Mouse (Mus musculus) thymus, adult 18-20 months (tissue): ENCODE results near the gene Macrod2.

Experiments used
- DNase-seq, 2 experiments: peaks; one replicate each; pipeline ENCODE4 v3.0.0; 2022; ENCODE audit warnings: mixed read lengths in 2 of 2

Macrod2 gene

DNA sequence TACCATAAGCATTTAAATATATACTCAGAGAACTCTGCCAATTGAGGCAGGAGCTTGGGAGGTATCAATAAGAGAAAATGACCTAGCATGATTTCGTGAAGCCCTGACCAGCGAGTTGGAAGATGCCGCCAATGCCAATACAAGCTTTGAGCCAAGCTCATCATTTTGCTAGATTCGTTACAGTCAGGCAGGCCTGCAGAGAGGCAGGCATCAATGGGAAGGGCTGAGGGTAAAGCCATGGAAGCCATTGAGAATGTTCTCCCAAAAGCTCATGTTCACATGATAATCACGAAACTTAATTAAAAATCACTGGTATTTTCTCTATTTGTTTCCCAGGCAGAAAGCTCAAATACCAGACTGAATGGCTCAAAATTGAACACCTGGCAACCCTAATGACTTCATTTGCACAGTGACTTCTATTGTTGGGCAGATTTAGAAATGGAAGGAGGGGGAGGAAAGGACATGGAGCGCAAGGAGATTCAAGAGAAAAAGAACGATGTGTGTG is 928.9 kb downstream of the Macrod2 start:
- no peak for DNase-seq

DNA sequence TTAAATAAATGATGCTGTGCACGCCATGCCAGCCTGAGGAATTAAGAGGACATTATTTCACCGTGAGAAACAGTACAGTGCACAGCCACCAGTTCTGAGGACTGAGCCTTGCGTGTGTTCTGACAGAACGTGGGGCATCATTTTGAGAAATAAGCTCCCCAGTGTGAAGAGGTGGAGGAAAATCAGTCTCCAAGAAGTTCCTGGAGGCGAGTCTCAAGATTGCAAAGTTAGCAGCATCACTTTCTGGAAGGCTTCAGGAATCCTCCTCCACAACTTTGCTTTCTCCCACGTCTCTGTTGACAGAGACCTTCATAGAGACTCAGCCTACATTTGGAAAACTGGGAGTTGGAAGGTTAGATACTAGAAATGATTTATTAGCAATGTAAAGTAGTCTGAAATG is 932.2 kb downstream of the Macrod2 start:
- no peak for DNase-seq

DNA sequence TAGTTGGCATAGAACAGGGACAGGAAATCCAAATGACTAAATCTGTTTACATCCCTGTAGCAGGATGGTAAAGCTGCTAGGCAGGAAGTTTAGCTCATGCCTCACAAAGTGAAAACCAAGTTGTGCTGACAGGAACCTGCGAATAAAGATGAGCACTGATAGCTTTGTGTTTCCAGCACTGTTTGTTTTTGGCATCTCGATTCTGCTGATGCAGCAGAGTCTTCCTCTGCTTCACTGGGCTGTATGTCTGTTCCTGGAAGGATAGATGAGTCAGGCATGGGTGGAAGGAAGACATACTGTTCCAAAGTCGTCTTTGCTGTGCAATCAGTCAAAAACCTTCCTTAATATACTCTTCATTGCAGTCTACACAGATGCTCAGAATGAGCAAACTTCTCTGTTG is 942.6 kb downstream of the Macrod2 start:
- DNase-seq = no peak

DNA sequence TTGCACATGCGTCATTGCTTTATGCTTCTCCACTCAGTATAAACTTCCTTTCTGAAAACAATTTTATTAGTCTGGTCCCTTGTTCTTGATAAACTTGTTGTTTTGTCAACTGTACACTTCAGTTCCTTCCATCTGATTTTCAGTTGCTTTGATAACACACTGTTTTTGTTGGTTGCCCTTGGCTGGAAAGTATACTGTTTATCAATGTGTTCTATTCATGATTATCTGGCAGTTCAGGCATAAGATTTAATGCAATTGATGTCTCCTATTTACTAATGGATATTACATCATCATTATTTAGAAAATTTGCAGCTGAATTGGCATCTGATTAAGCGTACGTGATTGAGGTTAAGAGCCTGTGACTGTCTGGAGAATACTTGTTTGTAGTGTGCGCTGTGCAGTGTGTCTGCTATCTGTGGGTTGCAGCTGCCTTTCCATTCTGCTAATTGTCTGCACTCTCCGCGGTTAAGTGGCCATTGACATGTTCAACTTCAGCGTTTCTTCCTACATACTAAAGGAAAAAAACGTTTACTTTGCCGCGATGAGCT is 949.0 kb downstream of the Macrod2 start:
- DNase-seq = no peak

DNA sequence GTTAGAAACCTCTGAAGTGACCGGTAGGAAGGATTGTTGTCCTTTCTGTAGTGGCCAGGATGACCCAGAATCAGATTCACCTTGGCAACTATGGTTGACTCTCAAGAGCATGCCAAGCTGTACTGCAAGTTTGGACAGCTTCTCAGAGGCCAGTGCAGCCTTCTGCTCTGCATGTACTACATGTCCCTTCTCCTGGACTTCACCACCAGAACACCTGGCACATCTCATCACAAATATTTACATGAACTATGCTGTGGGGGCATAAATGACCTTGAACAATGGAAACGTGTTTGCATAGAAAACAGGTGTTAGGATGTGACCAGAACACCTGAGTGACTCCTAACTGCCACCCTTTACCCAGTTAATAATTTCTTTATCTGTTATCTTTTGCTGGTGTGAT is 957.5 kb downstream of the Macrod2 start:
- no peak for DNase-seq

DNA sequence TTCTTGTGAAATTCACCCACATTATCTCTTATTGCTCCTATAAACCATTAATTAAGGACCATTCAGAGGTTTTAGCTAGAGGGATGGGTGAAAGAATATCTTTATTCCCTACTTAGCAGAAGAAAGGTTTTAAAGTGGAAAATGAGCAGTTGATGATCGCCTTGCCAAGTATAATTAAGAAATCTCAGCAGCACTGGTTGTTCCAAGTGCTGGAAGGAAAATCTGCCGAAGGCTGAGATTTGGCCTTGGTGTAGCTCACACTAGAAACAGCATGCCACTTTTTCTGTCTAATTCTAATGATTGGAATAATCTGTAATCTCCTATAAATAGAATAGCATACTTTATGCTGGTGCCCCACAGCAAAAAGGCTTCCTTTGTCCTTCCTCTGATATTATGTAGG is 993.5 kb downstream of the Macrod2 start:
- no peak for DNase-seq

DNA sequence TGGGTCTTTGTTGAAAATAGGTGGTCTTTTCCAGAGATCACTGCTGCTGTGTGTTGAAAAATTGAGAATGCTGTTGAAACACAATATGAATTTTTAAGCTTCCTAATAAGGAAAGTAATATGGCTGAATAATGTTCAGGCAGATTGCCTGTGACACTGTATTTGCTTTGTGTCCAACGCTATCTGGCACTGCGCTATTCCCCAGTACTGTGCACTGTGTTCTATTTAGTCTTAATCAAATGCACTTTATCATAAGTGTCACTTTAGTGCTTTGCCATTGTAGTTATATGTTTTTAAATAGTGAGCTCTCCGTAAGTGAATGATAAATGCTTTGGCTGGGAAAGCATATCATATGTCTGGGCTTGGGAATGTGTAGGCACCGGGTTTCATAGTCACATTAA is 996.1 kb downstream of the Macrod2 start:
- DNase-seq = no peak

DNA sequence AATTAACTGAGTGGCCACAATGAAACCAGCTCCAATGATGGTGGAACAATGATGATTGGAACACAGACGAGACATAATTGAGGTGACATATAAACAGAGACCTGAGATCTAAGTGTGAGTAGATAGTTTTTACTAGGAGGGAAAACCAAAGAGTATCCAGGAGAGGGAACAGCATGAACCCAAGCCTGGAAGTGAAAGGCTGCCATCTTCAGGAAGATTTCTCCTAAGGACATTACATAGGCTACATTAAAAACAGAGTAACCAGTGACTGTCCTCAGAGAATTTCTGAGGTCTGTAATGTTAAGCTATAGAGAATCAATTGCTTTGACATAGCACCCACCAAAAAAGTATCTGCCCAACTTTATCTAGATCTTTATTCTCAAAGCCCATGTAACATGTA is 999.7 kb downstream of the Macrod2 start:
- no peak for DNase-seq

DNA sequence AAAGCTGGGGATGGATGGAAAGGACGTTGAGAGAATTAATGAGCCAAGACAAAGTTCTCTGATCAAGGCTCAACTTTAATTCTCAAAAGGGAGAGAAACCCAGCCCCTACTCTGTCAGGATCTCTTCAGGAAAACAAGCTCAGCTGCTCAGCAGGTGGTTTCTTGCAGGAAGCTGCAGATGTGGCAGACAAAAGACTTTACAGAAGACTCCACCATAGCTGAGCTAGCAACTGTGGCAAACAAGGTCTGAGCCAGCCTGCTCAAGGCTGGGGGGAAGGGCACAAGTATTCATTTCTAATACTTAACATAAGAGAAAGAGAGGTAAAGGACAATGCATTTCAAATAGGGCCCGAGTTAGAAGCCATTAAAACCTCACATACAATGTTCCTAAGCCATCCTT is 1013.7 kb downstream of the Macrod2 start:
- no peak for DNase-seq

DNA sequence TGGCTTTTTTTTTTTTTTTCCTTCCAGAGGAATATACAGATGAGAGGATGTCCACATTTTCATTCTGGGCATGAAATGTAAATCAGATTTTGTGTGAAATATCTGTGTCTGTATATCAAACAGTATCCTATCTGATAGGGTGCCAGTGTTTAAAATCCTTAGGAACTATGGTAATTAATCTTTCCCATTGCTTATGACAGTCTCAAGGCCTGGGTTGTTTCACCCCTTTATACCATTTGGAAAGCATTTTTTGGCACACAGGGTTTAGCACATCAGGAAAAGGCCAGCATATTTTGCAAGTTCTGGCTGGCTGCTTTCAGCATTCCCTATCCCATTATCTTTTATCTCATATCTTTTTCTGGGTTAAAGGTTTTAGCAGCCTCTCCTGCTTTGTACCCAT is 1021.3 kb downstream of the Macrod2 start:
- no peak for DNase-seq

DNA sequence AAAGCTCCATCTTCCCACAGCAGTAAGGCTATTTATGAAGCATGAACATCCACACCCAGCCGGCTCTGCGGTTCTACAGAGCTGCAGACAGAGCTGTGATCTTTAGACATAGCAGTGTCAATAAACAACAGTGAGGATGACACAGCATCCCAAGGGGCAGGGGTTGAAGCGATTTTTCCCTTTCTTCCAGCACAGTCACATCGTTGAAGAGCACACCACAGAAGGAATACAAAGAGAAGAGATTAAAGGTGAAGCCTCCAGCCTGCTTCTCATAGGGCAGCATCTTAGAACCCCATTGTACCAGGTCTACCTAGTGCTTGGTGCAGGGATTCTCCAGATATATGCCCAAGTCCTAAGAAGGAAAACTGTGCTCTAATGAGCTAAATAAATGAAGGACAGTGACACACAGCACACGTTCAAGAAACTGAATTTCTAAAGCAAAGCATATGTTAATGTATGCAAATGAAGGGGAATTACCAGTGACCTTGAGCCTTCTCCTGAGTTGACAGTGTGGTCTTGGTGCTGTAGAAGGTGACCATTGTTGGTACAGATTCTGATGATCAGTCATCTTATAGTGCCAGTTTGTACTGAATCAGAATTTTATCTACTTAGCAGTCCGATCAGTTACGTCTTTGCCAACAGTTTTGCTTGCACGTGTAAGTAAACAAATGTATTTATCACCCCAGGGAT is 1021.9 kb downstream of the Macrod2 start:
- DNase-seq = no peak

DNA sequence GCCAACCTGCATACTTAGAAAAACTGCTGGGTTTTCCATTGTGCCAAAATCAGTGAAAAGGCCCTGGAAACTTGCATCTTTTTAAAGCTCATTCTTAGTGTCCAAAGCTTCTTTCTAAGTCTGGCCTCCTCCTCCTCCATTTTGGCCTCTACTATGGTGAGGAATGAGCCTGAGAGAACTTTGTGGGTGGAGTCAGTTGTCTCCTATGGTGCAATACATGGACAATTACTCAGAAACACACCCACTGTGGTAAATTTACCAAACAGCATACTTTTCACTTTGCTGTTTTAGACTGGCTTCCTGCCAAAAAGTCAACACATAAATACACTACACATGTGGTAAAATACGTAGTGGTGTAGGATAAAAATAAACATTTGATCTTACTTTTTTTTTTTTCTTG is 1024.7 kb downstream of the Macrod2 start:
- DNase-seq = no peak

DNA sequence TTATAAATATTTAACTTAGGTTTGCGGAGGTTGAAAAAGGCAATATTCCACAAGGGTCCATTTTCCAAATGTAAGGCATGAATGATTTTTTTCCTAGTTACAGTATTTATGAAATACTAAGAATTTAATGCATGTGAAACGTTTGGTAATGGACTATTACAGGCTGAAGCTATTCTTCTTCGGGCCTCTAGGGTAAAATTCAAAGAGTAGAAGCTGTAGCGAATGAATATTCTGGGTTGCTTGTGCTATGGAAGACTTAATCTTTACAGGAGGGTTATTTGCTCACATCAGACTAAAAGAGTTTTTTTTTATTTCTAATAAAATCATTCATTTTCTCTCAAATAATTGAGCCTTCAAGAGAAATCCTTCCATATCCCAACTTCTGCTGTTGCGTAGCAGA is 1039.0 kb downstream of the Macrod2 start:
- no peak for DNase-seq

DNA sequence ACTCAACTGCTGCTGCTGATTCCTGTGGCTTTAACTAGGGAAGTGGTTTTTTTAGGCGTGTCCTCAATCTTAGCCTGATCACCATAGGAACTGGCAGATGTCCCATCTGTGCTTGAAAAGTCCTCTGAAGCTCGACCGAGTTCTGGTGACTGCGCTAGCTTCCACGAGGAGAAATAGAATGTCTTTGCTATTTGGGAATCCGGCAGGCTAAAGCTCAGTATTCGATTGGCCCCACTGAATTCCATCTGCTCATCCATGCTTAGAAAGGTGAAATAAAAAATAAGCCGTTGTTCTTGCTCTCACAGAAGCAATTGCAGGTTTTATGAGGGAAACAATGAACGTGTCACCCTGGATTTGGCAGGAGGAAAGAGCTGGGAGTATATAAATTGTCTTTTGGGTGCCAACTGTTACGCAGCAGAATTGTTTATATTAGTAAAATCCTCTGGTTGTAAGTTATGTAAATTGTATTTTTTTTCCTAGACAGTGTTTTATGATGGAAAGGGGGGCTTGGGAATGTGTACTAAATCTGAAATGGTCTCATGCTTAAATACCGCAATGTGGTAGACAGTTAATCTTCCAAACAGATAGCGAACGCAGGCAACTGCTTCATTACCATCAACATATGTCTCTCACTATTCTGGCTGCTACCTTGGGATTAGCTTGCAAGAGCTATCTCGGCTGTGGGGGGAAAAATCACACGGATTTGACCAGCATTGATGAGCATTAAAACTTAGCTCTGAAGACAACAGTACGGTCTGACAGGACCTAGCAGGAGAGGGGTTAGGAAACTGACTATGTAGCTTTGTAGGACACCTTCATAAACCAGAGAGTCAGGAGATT is 1039.8 kb downstream of the Macrod2 start:
- no peak for DNase-seq

DNA sequence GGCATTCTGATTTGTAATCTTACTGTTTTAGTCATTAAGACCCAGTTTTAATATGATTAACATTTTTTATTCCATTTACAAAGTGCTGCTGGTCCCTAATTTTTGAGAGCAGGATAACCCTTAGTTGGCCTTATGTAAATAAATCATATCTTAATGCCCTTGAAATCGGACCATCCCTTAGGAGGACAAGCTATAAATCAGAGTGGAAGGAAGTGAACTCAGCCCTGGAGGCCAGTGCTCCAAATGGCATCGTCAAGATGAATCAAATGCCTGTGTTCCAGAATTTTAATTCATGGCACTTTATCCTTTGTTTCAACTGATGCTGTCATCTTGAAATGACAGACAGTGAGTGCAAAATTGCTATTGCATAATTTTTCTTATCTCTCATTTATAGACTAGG is 1046.8 kb downstream of the Macrod2 start:
- DNase-seq = no peak

DNA sequence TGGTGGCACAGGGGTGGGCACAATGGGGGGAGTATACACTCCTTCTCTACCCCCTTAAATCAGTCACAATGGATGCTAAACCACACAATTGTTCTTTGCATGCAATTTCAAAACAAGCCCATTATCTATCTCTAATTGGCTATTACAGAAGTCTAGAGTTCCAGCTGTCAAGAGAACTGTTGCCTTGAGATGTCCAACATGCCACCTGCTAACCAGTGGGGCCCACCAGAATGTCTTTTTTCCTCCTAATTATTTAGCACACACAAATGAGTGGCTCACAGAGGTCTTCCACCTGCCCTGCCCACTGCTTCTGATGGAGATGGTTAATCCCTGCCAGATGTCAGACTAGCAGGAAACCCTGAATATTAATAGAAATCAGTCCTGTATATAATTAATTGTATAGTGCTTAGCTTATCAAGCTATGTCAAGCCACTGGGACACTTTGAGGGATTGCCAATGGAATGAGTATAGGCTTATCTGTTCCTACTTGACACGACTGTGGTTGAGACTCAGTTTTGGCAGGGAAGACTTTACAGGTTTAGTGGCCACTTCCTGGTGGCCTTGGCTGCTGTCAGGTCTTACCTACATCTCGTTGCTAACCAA is 1054.1 kb downstream of the Macrod2 start:
- DNase-seq = no peak

DNA sequence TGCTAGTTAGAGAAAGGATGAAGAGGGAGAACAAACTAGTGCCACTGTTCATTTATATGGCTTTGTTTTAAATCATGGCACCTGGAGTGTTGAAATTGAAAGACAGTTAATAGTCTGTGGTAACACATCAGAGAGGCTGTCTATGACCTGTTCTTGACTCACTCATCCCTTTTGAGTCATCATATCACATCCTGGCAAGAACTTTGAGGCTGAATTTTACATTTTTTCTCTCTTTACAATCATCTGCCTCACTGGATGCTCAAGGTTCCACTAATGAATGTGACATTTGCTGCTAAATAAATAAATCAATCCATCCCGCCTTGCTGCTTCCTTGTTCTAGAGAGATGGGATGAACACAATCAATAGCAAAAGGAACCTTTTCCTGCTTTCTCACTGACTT is 1068.8 kb downstream of the Macrod2 start:
- DNase-seq = no peak

DNA sequence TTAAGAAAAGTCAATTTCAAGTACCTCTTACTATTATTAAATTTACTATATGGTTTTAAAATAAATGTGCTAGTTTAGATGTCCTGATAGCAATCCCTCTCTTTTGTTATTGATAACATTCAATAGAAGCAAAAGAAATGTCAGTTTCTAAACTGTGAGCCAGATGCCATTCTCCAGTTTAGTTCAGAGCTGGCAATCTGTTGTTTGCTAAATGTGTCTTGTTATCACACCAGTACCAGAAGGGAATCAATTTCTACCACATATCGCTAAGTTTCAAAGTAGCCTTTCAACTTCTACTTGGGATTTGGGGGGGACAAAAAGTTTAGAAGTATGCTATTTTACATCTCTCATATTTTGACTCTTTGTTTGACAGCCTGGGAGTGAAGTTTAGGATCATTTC is 1077.7 kb downstream of the Macrod2 start:
- no peak for DNase-seq

DNA sequence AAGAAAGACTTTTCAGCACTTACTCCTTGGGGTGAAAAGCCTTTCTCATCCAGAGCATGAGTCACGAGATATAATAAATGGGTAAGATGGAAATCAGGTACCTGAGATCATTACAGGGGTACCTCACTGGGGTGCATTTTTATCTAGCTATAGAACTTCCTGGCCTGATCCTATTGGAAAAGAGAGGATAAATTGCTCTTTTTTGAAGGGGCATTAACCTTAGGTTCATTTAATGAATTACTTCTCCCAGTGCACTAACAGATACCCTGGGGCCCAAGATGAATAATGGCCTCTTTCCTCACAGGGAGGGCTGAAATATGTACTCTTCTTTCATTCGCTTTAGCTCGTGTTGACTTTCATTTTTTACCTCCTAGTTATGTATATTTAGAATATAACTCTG is 1082.5 kb downstream of the Macrod2 start:
- no peak for DNase-seq

DNA sequence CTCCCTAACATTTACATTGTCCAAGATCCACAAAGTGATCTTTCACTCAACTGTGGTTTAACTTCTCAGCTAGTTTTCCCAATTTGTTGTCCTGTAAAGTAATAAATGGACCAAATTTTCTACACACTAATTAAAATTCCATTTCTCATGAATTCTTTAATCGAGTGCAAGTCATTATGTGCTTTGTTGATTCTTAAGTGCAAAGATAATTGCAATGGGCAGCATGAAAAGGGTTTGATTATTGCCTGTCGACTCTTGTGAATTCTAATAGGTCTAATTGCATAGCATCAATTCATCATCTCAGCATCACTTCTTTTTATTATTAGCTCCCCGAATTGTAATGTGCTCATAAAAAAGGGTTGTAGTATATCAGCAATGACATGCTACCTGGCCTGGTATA is 1095.4 kb downstream of the Macrod2 start:
- DNase-seq = no peak

DNA sequence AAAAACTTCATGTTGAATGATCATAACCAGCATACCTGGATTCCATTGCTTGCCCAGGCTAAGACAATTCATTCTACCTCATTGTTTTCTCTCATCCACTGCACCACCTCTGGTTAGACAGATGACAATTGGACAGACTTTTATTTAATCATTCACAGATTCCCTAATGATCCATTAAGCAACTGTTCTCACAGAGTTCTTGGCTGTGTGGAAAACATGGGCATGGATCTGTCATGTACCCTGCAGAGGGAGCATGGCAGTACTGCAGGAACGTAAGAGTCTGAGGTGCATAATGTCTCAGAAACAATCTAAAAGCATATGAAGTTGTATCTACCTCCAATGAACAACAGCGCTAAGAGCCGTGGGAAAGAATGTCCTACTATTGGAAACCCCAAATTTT is 1110.3 kb downstream of the Macrod2 start:
- DNase-seq = no peak

DNA sequence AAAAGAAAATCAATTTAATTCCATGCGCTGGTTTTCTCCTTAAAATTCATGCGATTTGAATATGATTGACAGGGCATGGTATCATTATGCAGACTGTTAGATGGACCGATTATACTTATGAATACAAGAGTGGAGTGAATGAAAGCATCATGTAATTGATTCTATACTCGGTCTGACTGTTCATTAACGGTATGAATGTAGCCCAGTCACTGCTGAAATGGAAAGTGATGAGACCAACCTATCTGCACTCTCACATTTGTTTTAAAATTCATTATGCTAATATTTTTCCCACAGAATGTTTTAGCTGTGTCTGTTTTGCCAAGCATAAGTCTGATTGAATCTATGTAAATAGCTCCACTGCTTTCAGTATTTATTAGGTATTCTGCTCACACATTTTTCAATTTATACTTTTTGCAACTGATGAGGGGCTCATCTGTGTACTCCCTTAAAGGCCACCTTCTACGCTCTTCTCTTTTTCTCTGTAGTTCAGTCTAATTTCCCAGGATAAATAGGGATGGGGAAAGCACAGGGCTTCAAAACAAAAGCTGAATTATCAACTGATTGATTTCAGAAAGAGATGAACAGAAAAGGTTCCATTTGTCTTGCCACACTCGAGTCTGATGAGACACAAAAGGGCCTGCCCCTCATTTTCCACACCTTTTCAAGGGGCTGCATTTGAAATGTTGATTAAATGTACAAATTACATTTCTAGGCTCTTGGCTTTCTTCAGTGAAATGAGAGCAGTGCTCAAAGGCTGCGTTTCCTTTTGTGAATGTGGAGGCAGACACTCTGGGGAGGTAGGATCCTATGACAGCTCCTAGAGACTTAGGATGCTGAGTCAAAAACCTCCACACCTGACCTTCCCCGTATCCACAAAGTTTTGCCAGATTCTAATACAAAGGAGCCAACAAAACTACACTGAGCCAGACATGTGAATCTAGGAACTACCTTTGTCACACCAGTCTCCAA is 1113.1 kb downstream of the Macrod2 start:
- no peak for DNase-seq
